Mouse (Mus musculus) liver, embryonic 15.5 days (tissue): ENCODE measurements around the gene Rab11fip4. TPM values are rescaled to one million over a fixed set of nuclear protein-coding genes. Genes with fewer than 3 reads are reported as not detected.

Source experiments
- ATAC-seq: fragments of 200-750 bp; cut with Nextera tagmentation; 2 replicates; pipeline ENCODE4 v1.8.0; 2017; ENCODE audit warnings: moderate number of reproducible peaks, mild to moderate bottlenecking, moderate library complexity; ENCODE audit not compliant: insufficient read depth
- H3K27ac ChIP-seq: fragments of 300-500 bp; sonication (generic); replicated peaks from 2 replicates; pipeline ENCODE4 v1.5.1; 2015; ENCODE audit warnings: mild to moderate bottlenecking, inconsistent platforms
- H3K27me3 ChIP-seq: fragments of 300-500 bp; sonication (generic); 2 replicates; pipeline ENCODE4 v1.6.1; 2015; ENCODE audit warnings: mild to moderate bottlenecking, inconsistent platforms
- H3K36me3 ChIP-seq: fragments of 300-500 bp; sonication (generic); replicated peaks from 2 replicates; pipeline ENCODE4 v1.6.1; 2015; ENCODE audit warnings: moderate library complexity, mild to moderate bottlenecking, inconsistent platforms
- H3K4me1 ChIP-seq: fragments of 300-500 bp; sonication (generic); replicated peaks from 2 replicates; pipeline ENCODE4 v1.6.1; 2015; ENCODE audit warnings: inconsistent platforms
- H3K4me2 ChIP-seq: fragments of 300-500 bp; sonication (generic); 2 replicates; pipeline ENCODE4 v1.6.1; 2015; ENCODE audit warnings: moderate library complexity, mild to moderate bottlenecking, inconsistent platforms
- H3K4me3 ChIP-seq: fragments of 300-500 bp; sonication (generic); replicated peaks from 2 replicates; pipeline ENCODE4 v1.5.1; 2015; ENCODE audit warnings: mild to moderate bottlenecking, inconsistent platforms
- H3K9ac ChIP-seq: fragments of 300-500 bp; sonication (generic); 2 replicates; pipeline ENCODE4 v1.6.1; 2015; ENCODE audit warnings: moderate library complexity, mild to moderate bottlenecking, inconsistent platforms
- H3K9me3 ChIP-seq: fragments of 300-500 bp; sonication (generic); replicated peaks from 2 replicates; pipeline ENCODE4 v1.6.1; 2016; ENCODE audit warnings: inconsistent platforms
- WGBS: fragments of 180-500 bp; shearing (Covaris S2); methylation state at CpG from one replicate; pipeline ENCODE4 v1.1.7; 2015; ENCODE audit warnings: mixed read lengths; ENCODE audit not compliant: insufficient replicate concordance; 5-methylcytosine and 5-hydroxymethylcytosine counted together
- polyA plus RNA-seq: library from polyadenylated mRNA; unstranded; fragments of >200 nt; fragmentation: Nextera tagmentation; extraction: Ambion mirVana; gene quantifications from 2 replicates; pipeline ENCODE4 v1.2.1, GENCODE M21; 2015

The Rab11fip4 gene
- polyA plus RNA-seq, 1 experiment from 2014 or later: 1.1 TPM

DNA sequence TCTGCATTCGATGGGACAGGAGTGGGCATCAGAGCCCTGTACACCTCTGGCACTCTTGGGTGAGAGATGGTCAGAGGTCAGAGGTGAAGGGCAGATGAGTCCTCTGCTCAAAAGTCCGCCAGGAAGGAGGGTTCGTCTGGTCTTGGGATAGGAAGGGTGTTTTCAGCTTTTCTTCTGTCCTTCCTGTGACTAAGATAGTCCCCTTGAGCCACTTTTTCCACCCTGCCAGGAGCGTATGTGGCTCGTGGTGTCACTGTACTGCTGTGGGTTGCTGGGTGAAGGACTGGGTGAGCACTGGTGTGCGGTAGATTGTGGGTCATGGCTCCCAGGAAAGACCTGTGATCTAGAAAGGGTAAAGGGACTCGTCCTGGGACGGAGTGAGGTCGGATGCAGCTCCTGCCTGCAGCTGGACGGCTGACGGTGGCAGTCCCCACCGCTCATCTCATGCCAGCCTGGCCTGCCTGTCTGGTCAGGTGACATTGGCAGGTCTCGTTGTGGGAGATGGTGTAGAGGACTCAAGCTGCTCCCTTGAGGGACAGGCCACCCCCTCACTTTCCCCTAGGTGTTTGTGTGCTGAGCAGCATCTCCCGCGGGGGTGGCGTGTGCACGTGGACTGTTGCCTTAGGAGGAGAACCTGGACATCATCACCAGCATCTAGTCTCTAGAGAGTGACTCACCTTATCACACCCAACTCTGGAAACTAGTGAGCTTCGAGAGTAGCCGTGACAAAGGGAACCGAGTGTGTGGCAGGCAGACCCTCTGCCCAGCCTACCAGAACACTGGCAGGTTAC lies 87.5 kb downstream of the Rab11fip4 start:
- Histone ChIP-seq H3K4me2 (no peak overlapping the region), H3K4me3 (no peak overlapping the region), H3K9me3 (no peaks in the 10 kb centered on the region), H3K36me3 (no peaks in the 10 kb centered on the region), H3K9ac (no peak overlapping the region), H3K4me1 (peaks cover 8% of the 10 kb centered on the region), H3K27me3 (no peaks in the 10 kb centered on the region), H3K27ac (no peak overlapping the region)
- no peak for ATAC-seq
- 62% methylated on average over 20 of the region's 20 CpGs for WGBS

DNA sequence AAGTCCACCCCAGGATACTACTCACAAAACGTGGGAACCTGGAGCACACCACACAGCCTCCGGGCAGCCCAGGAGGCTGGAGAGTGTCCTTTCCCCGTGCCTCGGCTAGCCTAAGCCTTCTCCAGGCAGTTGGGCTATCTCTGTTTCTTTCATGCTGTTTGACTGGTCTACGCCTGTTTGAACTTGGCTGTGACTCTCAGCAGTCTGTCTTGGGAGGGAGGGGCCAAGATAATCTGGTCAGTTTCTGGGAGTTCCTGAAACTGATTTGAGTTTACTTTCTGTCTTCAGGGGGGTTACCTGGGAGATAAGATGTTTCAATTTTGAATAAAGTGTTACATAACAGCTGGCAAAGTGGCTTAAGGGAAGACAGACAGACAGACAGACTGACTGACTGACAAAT lies 88.9 kb downstream of the Rab11fip4 start:
- ATAC-seq: no peak
- 59% methylated on average over 5 of the region's 5 CpGs for WGBS
- no peaks in the 10 kb centered on the region for H3K27me3 ChIP-seq
- no peaks in the 10 kb centered on the region for H3K9me3 ChIP-seq
- H3K27ac ChIP-seq: no peak overlapping the region
- no peak overlapping the region for H3K4me3 ChIP-seq
- no peaks in the 10 kb centered on the region for H3K4me1 ChIP-seq
- H3K36me3 ChIP-seq: no peaks in the 10 kb centered on the region
- H3K4me2 ChIP-seq: no peak overlapping the region
- H3K9ac ChIP-seq: no peak overlapping the region

DNA sequence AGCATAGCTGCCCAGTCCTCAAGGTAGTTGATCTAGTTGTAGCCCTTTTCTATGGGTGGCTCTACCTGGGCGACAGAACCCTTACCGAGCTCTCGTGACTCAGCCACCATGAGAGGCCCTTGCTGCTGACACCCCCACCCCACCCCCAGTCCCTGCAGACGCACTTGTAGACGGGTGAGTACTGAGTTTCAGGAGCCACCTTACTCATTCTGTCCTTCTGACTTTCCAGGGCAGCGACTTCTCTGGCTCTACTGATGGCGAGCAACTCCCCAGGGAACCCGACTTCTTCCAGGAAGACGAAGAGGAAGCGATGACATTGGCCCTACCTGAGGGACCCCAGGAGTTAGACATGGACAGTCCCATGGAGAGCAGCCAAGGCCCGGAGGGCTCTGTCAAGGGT lies 89.5 kb downstream of the Rab11fip4 start:
- Histone ChIP-seq H3K4me3 (no peak overlapping the region), H3K4me2 (no peak overlapping the region), H3K36me3 (no peaks in the 10 kb centered on the region), H3K27me3 (no peaks in the 10 kb centered on the region), H3K27ac (no peak overlapping the region), H3K9ac (no peak overlapping the region), H3K4me1 (no peaks in the 10 kb centered on the region), H3K9me3 (no peaks in the 10 kb centered on the region)
- 70% methylated on average over 11 of the region's 11 CpGs for WGBS
- no peak for ATAC-seq

DNA sequence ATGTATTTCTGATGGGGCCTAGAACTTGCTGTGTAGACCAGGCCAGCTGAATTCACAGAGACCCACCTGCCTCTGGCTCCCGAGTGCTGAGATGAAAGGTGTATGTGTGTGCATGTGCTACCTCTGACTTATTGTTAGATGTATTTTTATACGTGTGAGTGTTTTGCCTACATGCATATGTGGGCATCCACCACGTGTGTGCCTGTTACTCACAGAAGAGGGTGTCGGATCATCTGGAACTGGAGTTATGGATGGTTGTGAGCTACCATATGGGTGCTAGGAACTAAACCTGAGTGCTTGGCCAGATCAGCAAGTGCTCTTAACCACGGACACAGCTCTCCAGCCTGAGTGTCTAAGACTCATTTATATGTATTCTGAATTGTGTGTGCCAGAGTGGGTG lies 90.2 kb downstream of the Rab11fip4 start:
- 59% methylated on average over 5 of the region's 5 CpGs for WGBS
- no peaks in the 10 kb centered on the region for H3K4me1 ChIP-seq
- no peak for ATAC-seq

DNA sequence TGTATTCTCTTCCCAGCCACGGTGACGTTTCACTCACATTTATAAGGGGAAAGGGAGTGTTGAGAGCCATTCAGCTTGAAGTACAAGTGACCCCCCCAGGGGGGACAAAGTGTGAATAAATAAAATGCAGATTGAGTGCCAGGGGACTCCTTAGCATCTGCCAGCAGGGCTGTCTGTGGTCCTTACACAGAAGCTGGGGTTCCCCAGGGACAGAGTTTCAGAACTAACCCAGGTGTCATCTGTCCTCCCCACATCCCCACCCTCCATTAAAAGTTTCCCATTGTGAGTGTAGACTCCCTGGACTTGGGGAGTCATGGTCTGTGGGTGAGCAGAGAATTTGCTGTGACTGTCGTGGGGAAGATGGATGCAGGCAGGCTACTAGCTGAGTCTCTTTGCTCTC lies 90.8 kb downstream of the Rab11fip4 start:
- no peaks in the 10 kb centered on the region for H3K4me1 ChIP-seq
- H3K9ac ChIP-seq: no peak overlapping the region
- 26% methylated on average over 3 of the region's 3 CpGs for WGBS
- H3K27me3 ChIP-seq: no peaks in the 10 kb centered on the region
- H3K27ac ChIP-seq: no peak overlapping the region
- no peak overlapping the region for H3K4me3 ChIP-seq
- no peak overlapping the region for H3K4me2 ChIP-seq
- no peak for ATAC-seq
- no peaks in the 10 kb centered on the region for H3K36me3 ChIP-seq
- no peaks in the 10 kb centered on the region for H3K9me3 ChIP-seq

More for the DNA sequence above, 90.2 kb downstream of the Rab11fip4 start:
- Histone ChIP-seq H3K9me3 (no peaks in the 10 kb centered on the region), H3K27ac (no peak overlapping the region), H3K4me2 (no peak overlapping the region), H3K27me3 (no peaks in the 10 kb centered on the region), H3K4me3 (no peak overlapping the region), H3K9ac (no peak overlapping the region), H3K36me3 (no peaks in the 10 kb centered on the region)

DNA sequence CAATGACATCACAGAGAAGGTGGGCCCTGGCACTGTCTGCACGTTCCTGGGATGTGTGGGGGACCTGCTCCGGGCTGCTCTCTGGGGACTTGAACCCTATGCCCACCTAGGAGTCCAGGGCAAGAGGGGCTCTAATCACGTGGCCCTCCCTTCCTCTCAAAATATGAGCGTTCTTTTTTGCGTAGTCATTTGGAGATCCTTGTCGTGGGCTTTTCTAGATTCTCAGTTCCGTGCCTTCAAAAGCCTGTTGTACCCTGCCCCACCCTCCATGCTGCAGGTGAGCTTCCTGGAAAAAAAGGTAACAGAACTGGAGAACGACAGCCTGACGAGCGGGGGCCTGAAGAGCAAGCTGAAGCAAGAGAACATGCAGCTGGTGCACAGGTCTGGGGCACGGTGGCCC lies 94.1 kb downstream of the Rab11fip4 start:
- Histone ChIP-seq H3K27ac (no peak overlapping the region), H3K4me1 (no peaks in the 10 kb centered on the region), H3K27me3 (no peaks in the 10 kb centered on the region), H3K4me3 (no peak overlapping the region), H3K9me3 (no peaks in the 10 kb centered on the region), H3K4me2 (no peak overlapping the region), H3K36me3 (no peaks in the 10 kb centered on the region), H3K9ac (no peak overlapping the region)
- 68% methylated on average over 11 of the region's 11 CpGs for WGBS
- no peak for ATAC-seq

DNA sequence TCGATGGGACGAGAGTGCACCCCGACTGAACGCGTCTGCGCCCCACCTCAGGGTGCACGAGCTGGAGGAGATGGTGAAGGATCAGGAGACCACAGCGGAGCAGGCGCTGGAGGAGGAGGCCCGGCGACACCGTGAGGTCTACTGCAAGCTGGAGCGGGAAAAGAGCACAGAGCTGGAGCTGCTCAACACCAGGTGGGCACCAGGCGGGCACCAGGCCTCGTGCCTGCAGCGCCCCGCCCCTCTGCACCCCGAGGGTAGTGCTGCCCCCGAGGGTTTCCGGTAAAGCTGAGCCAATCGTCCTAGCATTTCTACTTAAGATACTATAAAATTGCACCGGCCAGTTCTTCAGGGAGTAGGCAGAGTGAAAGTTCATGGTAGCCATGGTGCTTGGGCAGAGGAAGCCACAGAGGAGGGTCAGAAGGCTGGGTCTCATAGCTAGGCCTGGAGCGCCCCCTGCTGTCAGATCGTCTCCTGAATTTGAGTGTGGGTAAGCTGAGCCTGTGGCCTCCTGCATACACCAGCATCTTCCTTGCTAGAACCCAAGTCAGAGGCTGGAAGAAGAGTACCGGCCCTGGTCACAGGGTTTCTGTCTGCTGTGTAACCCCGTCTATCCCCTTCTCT lies 95.6 kb downstream of the Rab11fip4 start:
- no peaks in the 10 kb centered on the region for H3K27me3 ChIP-seq
- H3K4me2 ChIP-seq: no peak overlapping the region
- no peaks in the 10 kb centered on the region for H3K36me3 ChIP-seq
- H3K9ac ChIP-seq: no peak overlapping the region
- H3K9me3 ChIP-seq: no peaks in the 10 kb centered on the region
- 58% methylated on average over 26 of the region's 26 CpGs for WGBS
- H3K4me1 ChIP-seq: no peaks in the 10 kb centered on the region
- no peak overlapping the region for H3K4me3 ChIP-seq
- no peak for ATAC-seq
- no peak overlapping the region for H3K27ac ChIP-seq

DNA sequence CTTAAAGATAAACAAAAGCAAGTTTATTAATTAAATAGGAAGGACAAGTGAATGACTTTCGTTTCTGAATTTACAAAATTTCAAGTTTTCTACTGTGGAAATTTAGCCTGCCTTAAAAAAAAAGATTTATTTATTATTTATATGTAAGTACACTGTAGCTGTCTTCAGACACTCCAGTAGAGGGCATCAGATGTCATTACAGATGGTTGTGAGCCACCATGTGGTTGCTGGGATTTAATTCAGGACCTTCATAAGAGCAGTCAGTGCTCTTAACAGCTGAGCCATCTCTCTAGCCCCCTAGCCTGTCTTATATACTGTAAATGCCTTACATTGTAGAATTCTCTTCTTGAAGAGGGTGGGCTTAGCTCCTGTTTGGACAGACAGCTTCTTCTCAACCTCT lies 98.9 kb downstream of the Rab11fip4 start:
- Histone ChIP-seq H3K4me1 (no peaks in the 10 kb centered on the region), H3K4me2 (no peak overlapping the region), H3K9me3 (no peaks in the 10 kb centered on the region), H3K27ac (no peak overlapping the region), H3K36me3 (no peaks in the 10 kb centered on the region), H3K27me3 (no peaks in the 10 kb centered on the region), H3K9ac (no peak overlapping the region), H3K4me3 (no peak overlapping the region)
- WGBS: 45% methylated on average over 1 of the region's 1 CpGs
- ATAC-seq: no peak

DNA sequence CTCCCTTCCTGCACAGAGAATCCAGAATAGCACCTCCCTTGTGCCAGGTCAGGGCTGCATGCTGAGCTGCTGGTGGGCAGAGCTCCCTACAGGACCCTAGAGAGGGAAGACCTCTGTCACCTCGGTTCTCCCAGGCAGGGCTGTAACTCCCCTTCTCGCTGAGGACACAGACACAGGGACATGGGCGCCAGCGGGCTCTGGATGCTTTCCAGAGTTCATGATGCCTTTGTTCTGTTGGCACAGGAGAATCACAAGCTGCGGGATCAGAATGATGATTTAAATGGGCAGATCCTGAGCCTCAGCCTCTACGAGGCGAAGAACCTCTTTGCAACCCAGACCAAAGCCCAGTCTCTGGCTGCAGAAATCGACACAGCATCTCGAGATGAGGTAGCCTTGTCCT lies 100.5 kb downstream of the Rab11fip4 start:
- Histone ChIP-seq H3K36me3 (no peaks in the 10 kb centered on the region), H3K27me3 (no peaks in the 10 kb centered on the region), H3K4me3 (no peak overlapping the region), H3K9ac (no peak overlapping the region), H3K27ac (no peak overlapping the region), H3K9me3 (no peaks in the 10 kb centered on the region), H3K4me2 (no peak overlapping the region), H3K4me1 (no peaks in the 10 kb centered on the region)
- 73% methylated on average over 9 of the region's 9 CpGs for WGBS
- ATAC-seq: no peak

DNA sequence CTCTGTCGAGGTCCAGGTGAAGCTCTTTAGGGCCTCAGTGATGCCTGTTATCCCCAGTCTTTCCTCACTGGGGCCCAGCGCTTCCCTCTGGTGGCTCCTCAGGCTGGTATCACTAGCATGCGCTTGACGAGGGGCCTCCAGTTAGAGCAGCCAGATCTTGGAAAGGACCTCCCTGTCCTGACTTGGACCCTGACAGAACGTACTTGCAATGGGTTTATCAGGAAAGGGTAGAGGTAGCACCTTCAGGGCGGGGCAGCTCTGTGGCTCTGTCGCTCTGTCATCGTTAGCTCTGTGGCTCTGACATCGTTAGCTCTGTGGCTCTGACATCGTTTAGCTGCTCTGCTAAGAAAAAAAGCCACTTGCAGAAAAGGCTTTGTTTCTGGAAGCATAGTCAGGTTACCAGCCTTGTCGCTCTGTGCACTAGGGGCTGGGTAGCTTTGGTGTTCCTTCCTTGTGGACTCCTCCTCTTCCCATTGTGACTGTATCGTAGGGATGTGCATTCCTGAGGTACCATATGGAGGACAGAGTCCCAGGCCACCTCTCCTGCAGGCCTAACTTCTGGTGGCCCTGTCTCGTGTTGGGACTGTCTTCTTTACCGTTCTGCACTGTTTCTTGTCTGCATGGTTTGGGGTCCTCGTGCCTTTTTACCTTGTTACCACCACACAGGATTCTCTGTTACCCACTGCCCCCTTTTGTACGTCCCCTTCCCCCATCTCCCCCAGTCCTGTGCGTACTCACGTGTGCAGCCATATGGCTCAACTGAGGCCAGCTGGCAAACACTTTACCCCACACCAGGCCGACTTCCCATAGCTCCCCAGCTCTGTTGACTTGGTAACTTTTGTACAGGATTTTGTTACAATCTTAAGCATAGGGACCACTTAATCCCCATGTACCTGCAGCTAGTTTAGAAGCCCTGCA lies 105.6 kb downstream of the Rab11fip4 start:
- Histone ChIP-seq H3K4me2 (no peak overlapping the region), H3K27me3 (no peaks in the 10 kb centered on the region), H3K9me3 (no peaks in the 10 kb centered on the region), H3K4me3 (no peak overlapping the region), H3K36me3 (no peaks in the 10 kb centered on the region), H3K4me1 (0 out of 2 replicates have a peak, but pooled peaks cover 3% of the 10 kb centered on the region), H3K27ac (no peak overlapping the region), H3K9ac (no peak overlapping the region)
- WGBS: 52% methylated on average over 19 of the region's 19 CpGs
- no peak for ATAC-seq

DNA sequence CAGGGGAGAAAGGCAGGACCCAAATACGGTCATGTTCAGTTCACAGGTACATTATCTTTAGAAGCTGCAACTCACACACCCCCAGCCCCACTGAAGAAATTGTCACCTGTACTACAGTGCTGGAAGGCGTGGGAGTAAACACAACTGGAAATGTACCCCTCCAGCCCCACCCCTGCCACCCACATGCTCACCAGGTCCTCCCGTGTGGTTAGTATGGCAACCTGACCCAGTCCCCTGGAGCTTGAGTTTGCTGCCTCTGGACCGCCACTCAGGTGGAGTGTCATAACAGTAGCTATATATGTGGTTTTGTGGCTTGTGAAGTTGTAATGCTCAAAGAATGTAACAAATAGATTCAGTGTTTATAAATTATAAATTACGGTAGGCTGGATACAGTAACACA lies 107.1 kb downstream of the Rab11fip4 start:
- Histone ChIP-seq H3K4me1 (peaks cover 12% of the 10 kb centered on the region), H3K36me3 (no peaks in the 10 kb centered on the region), H3K9ac (no peak overlapping the region), H3K27ac (no peak overlapping the region), H3K4me3 (no peak overlapping the region), H3K4me2 (no peak overlapping the region), H3K9me3 (no peaks in the 10 kb centered on the region), H3K27me3 (no peaks in the 10 kb centered on the region)
- no peak for ATAC-seq
- 60% methylated on average over 5 of the region's 5 CpGs for WGBS
